Mouse (Mus musculus) midbrain, embryonic 16.5 days (tissue): ENCODE results near the gene G3bp2. TPM values are rescaled to one million over a fixed set of nuclear protein-coding genes. Genes with fewer than 3 reads are reported as not detected.

ENCODE experiments used
- ATAC-seq: fragments of 200-750 bp; cut with Nextera tagmentation; 2 replicates; pipeline ENCODE4 v1.8.0; 2017; ENCODE audit warnings: moderate TSS enrichment
- H3K27ac ChIP-seq: fragments of 300-500 bp; sonication (generic); 2 replicates; pipeline ENCODE4 v1.5.1; 2014; ENCODE audit warnings: mild to moderate bottlenecking, low read length, mixed read lengths
- H3K27me3 ChIP-seq: fragments of 300-500 bp; sonication (generic); 2 replicates; pipeline ENCODE4 v1.6.1; 2014; ENCODE audit warnings: low read depth, low read length, mixed read lengths; ENCODE audit not compliant: control insufficient read depth, insufficient read depth
- H3K36me3 ChIP-seq: fragments of 300-500 bp; sonication (generic); 2 replicates; pipeline ENCODE4 v1.6.1; 2014; ENCODE audit warnings: mild to moderate bottlenecking, low read length, moderate library complexity, mixed read lengths; ENCODE audit not compliant: control insufficient read depth, insufficient read depth
- H3K4me1 ChIP-seq: fragments of 300-500 bp; sonication (generic); 2 replicates; pipeline ENCODE4 v1.6.1; 2014; ENCODE audit warnings: mild to moderate bottlenecking, low read length, mixed read lengths; ENCODE audit not compliant: control insufficient read depth, insufficient read depth
- H3K4me2 ChIP-seq: fragments of 300-500 bp; sonication (generic); 2 replicates; pipeline ENCODE4 v1.6.1; 2014; ENCODE audit warnings: mild to moderate bottlenecking, low read length, mixed read lengths
- H3K4me3 ChIP-seq: fragments of 300-500 bp; sonication (generic); 2 replicates; pipeline ENCODE4 v1.5.1; 2014; ENCODE audit warnings: low read depth, mild to moderate bottlenecking, low read length, moderate library complexity, mixed read lengths
- H3K9ac ChIP-seq: fragments of 300-500 bp; sonication (generic); 2 replicates; pipeline ENCODE4 v1.6.1; 2014; ENCODE audit warnings: low read depth, low read length, mixed read lengths
- H3K9me3 ChIP-seq: fragments of 300-500 bp; sonication (generic); replicated peaks from 2 replicates; pipeline ENCODE4 v1.6.1; 2014; ENCODE audit warnings: mild to moderate bottlenecking, low read length, mixed read lengths; ENCODE audit not compliant: control insufficient read depth, poor library complexity, severe bottlenecking
- WGBS: fragments of 180-500 bp; shearing (Covaris S2); extraction: QIAGEN DNeasy Blood & Tissue Kit; methylation state at CpG from one replicate; pipeline ENCODE4 v1.1.7; 2014; 5-methylcytosine and 5-hydroxymethylcytosine counted together
- polyA plus RNA-seq: library from polyadenylated mRNA; unstranded; fragments of >200 nt; fragmentation: Nextera tagmentation; extraction: Ambion mirVana; gene quantifications from 2 replicates; pipeline ENCODE4 v1.2.1, GENCODE M21; 2015

G3bp2 gene
- polyA plus RNA-seq, 1 experiment from 2014 or later, result 376 TPM

- Histone ChIP-seq H3K4me1 (no peaks in the 10 kb centered on the region), H3K36me3 (no peaks in the 10 kb centered on the region), H3K4me3 (no peak overlapping the region), H3K9me3 (no peaks in the 10 kb centered on the region), H3K4me2 (no peak overlapping the region), H3K27me3 (no peaks in the 10 kb centered on the region), H3K9ac (no peak overlapping the region), H3K27ac (no peak overlapping the region)
- 52% methylated on average over 2 of the region's 2 CpGs for WGBS
- ATAC-seq, result no peak
These were observed 73.7 kb downstream of the G3bp2 start for GRCm38 (mm10) chr5:92009827-92010226.

GRCm38 (mm10) chr5:92003011-92003410, 80.5 kb downstream of the G3bp2 start:
- Histone ChIP-seq H3K9ac (no peak overlapping the region), H3K4me1 (no peaks in the 10 kb centered on the region), H3K27me3 (no peaks in the 10 kb centered on the region), H3K27ac (no peak overlapping the region), H3K4me3 (no peak overlapping the region), H3K9me3 (no peaks in the 10 kb centered on the region; the same call in 1 of the 2 replicates), H3K36me3 (no peaks in the 10 kb centered on the region), H3K4me2 (no peak overlapping the region)
- ATAC-seq, result 0 out of 2 replicates have a peak, but pooled peaks have one; percentile 39
- WGBS, result 84% methylated on average over 2 of the region's 2 CpGs

Other genes with a start within 250 kb of the G3bp2 start
- gene Rchy1, start 120.7 kb downstream of the G3bp2 start, polyA plus RNA-seq, result 70.8 and 76.9 TPM in 2 replicates
- gene Odaph, start 96.2 kb downstream of the G3bp2 start, polyA plus RNA-seq, result not detected in 2 replicates
- 14.6 and 19.7 TPM in 2 replicates for gene Cdkl2, start 39.8 kb downstream of the G3bp2 start, polyA plus RNA-seq
- 38.4 and 46.0 TPM in 2 replicates for gene Uso1, start 54.2 kb upstream of the G3bp2 start, polyA plus RNA-seq
- gene U90926, start 131.7 kb upstream of the G3bp2 start, polyA plus RNA-seq, result not detected in 2 replicates
- gene Ppef2, start 172.6 kb upstream of the G3bp2 start, polyA plus RNA-seq, result 0.61 and 0.84 TPM in 2 replicates
- gene Naaa, start 194.5 kb upstream of the G3bp2 start, polyA plus RNA-seq, result 13.7 and 22.1 TPM in 2 replicates
- 29.1 and 32.5 TPM in 2 replicates for gene Sdad1, start 226.8 kb upstream of the G3bp2 start, polyA plus RNA-seq
- gene Cxcl9, start 244.4 kb upstream of the G3bp2 start, polyA plus RNA-seq, result not detected in 2 replicates
- gene Art3, start 248.1 kb upstream of the G3bp2 start, polyA plus RNA-seq, result 4.3 and 6.3 TPM in 2 replicates